Mouse (Mus musculus): ENCODE results near the gene Ipo5.

- TF ChIP-seq CTCF (conservative IDR thresholded peaks at IDR 0.05 in 1 of 2, IDR thresholded peaks at IDR 0.05 in 1 of 2; ENCODE audit: low read depth in 2 of 2, low read length in 2 of 2), result peak; percentile 50 to 59
- TF ChIP-seq KAT2A (IDR thresholded peaks at IDR 0.05; ENCODE audit: insufficient replicate concordance, low read length), result no peak
- no peak for TF ChIP-seq POLR2AphosphoS2 (IDR thresholded peaks at IDR 0.05; ENCODE audit: low read depth, low read length)
- no peak for TF ChIP-seq USF1 (IDR thresholded peaks at IDR 0.05; ENCODE audit: low read depth, low read length)
- no peak for TF ChIP-seq MAX (IDR thresholded peaks at IDR 0.05; ENCODE audit: low read length)
- no peak for TF ChIP-seq USF2 (conservative IDR thresholded peaks at IDR 0.05; ENCODE audit: low read depth, low read length)
- no peak for TF ChIP-seq MAFK (IDR thresholded peaks at IDR 0.05; ENCODE audit: insufficient replicate concordance, low read length)
- no peak for TF ChIP-seq POLR2A (IDR thresholded peaks at IDR 0.05; ENCODE audit: low read depth, low read length)
- no peak for TF ChIP-seq ZKSCAN1 (IDR thresholded peaks at IDR 0.05; ENCODE audit: borderline replicate concordance, low read depth, low read length)
- no peak for TF ChIP-seq CHD2 (IDR thresholded peaks at IDR 0.05; ENCODE audit: low read length)
Measured at GRCm38 (mm10) chr14:120970637-120971036, 59.6 kb downstream of the Ipo5 start.
